Mouse (Mus musculus) hindbrain, postnatal 0 days (tissue): Measurements from ENCODE around the gene Noxo1. TPM values are rescaled to one million over a fixed set of nuclear protein-coding genes. Genes with fewer than 3 reads are reported as not detected.

ENCODE experiments used
- ATAC-seq: fragments of 200-750 bp; cut with Nextera tagmentation; 2 replicates; pipeline ENCODE4 v1.8.0; 2017; ENCODE audit warnings: mild to moderate bottlenecking, moderate TSS enrichment, moderate library complexity
- DNase-seq: peaks from one replicate; pipeline ENCODE4 v3.0.0-alpha.2; 2015; ENCODE audit warnings: low spot score
- H3K27ac ChIP-seq: fragments of 300-500 bp; sonication (generic); 2 replicates; pipeline ENCODE4 v1.5.1; 2014; ENCODE audit warnings: mild to moderate bottlenecking
- H3K27me3 ChIP-seq: fragments of 300-500 bp; sonication (generic); 2 replicates; pipeline ENCODE4 v1.6.1; 2014; ENCODE audit warnings: low read length, mixed read lengths; ENCODE audit not compliant: insufficient read depth
- H3K36me3 ChIP-seq: fragments of 300-500 bp; sonication (generic); 2 replicates; pipeline ENCODE4 v1.6.1; 2014; ENCODE audit warnings: low read length, mixed read lengths; ENCODE audit not compliant: insufficient read depth
- H3K4me1 ChIP-seq: fragments of 300-500 bp; sonication (generic); 2 replicates; pipeline ENCODE4 v1.6.1; 2014; ENCODE audit warnings: antibody characterized with exemption, low read length, mixed read lengths; ENCODE audit not compliant: insufficient read depth
- H3K4me2 ChIP-seq: fragments of 300-500 bp; sonication (generic); 2 replicates; pipeline ENCODE4 v1.6.1; 2014; ENCODE audit warnings: low read depth, mild to moderate bottlenecking, low read length, moderate library complexity, mixed read lengths
- H3K4me3 ChIP-seq: fragments of 300-500 bp; sonication (generic); 2 replicates; pipeline ENCODE4 v1.5.1; 2014; ENCODE audit warnings: low read length
- H3K9ac ChIP-seq: fragments of 300-500 bp; sonication (generic); replicated peaks from 2 replicates; pipeline ENCODE4 v1.6.1; 2014; ENCODE audit warnings: mild to moderate bottlenecking, low read length, moderate library complexity, mixed read lengths
- H3K9me3 ChIP-seq: fragments of 300-500 bp; sonication (generic); 2 replicates; pipeline ENCODE4 v1.6.1; 2016; ENCODE audit warnings: low read length, mixed read lengths
- CTCF ChIP-seq: IDR thresholded peaks from 2 replicates; pipeline ENCODE4 v1.5.1; 2016; ENCODE audit warnings: antibody characterized with exemption, control low read depth, low read depth
- WGBS: fragments of 180-500 bp; shearing (Covaris S2); extraction: QIAGEN DNeasy Blood & Tissue Kit; methylation state at CpG from one replicate; pipeline ENCODE4 v1.1.7; 2014; 5-methylcytosine and 5-hydroxymethylcytosine counted together
- polyA plus RNA-seq: library from polyadenylated mRNA; unstranded; fragments of >200 nt; fragmentation: Nextera tagmentation; extraction: Ambion mirVana; gene quantifications from 2 replicates; pipeline ENCODE4 v1.2.1, GENCODE M21; 2015
- total RNA-seq: library from RNA; depleted of rRNA; stranded (reverse); fragments of >200 nt; gene quantifications from 2 replicates; pipeline ENCODE4 v1.2.3, GENCODE M21; 2014

Noxo1 gene
- total and polyA plus RNA-seq, 2 experiments from 2014 or later, result 1.4 to 6.1 TPM

- Histone ChIP-seq H3K27ac (peak overlapping the region; percentile 86), H3K4me1 (peaks cover 7% of the 10 kb centered on the region; the same call in 1 of the 2 replicates), H3K27me3 (no peaks in the 10 kb centered on the region), H3K9ac (peak overlapping the region; percentile 83), H3K36me3 (peaks cover 12% of the 10 kb centered on the region), H3K4me3 (peak overlapping the region; percentile 82), H3K9me3 (no peaks in the 10 kb centered on the region), H3K4me2 (peak overlapping the region; percentile 83)
- DNase-seq (no peak), ATAC-seq (no peak; the same call in 1 of the 2 replicates)
- no peak for TF ChIP-seq CTCF
- 1% methylated on average over 15 of the region's 15 CpGs for WGBS
Measured at GRCm38 (mm10) chr17:24723881-24724180, 27.8 kb downstream of the Noxo1 start.

GRCm38 (mm10) chr17:24724184-24724583, 28.1 kb downstream of the Noxo1 start, which contains the start of gene Ndufb10:
TSS of gene Ndufb10 (minus strand) at chr17:24724478.
- H3K9ac ChIP-seq, result peak within 1 kb of the TSS; percentile 83
- ATAC-seq, result peak; percentile 75
- H3K4me3 ChIP-seq, result peak within 1 kb of the TSS; percentile 82
- H3K4me1 ChIP-seq, result peaks cover 7% of the 10 kb centered on the region; the same call in 1 of the 2 replicates
- DNase-seq, result peak; percentile 98
- H3K27me3 ChIP-seq, result no peaks in the 10 kb centered on the region
- 0% methylated on average over 30 of the region's 30 CpGs for WGBS
- peaks cover 12% of the 10 kb centered on the region for H3K36me3 ChIP-seq
- H3K4me2 ChIP-seq, result peak within 1 kb of the TSS; percentile 83
- H3K9me3 ChIP-seq, result no peaks in the 10 kb centered on the region
- TF ChIP-seq CTCF, result peak; percentile 99
- H3K27ac ChIP-seq, result peak within 1 kb of the TSS; percentile 86

- Histone ChIP-seq H3K4me3 (no peak overlapping the region), H3K9ac (no peak overlapping the region), H3K4me2 (no peak overlapping the region), H3K27me3 (no peaks in the 10 kb centered on the region), H3K9me3 (no peaks in the 10 kb centered on the region), H3K27ac (no peak overlapping the region), H3K36me3 (peaks cover 12% of the 10 kb centered on the region), H3K4me1 (peaks cover 7% of the 10 kb centered on the region; the same call in 1 of the 2 replicates)
- 77% methylated on average over 3 of the region's 3 CpGs for WGBS
- DNase-seq (no peak), ATAC-seq (no peak)
- TF ChIP-seq CTCF, result no peak
Measured at GRCm38 (mm10) chr17:24725637-24726390, 29.8 kb downstream of the Noxo1 start.

- TF ChIP-seq CTCF, result no peak
Measured at GRCm38 (mm10) chr17:24727618-24728017, 31.6 kb downstream of the Noxo1 start, which contains the start of gene Rpl3l. TSS of gene Rpl3l (plus strand) at chr17:24727820.

GRCm38 (mm10) chr17:24728184-24728583, 32.1 kb downstream of the Noxo1 start:
- H3K27ac ChIP-seq, result no peak overlapping the region
- H3K4me3 ChIP-seq, result no peak overlapping the region
- no peak overlapping the region for H3K4me2 ChIP-seq
- H3K36me3 ChIP-seq, result no peaks in the 10 kb centered on the region
- H3K9ac ChIP-seq, result no peak overlapping the region
- DNase-seq (no peak), ATAC-seq (no peak)
- H3K9me3 ChIP-seq, result no peaks in the 10 kb centered on the region
- no peaks in the 10 kb centered on the region for H3K27me3 ChIP-seq
- no peak for TF ChIP-seq CTCF
- peaks cover 5% of the 10 kb centered on the region; the same call in 1 of the 2 replicates for H3K4me1 ChIP-seq
- 80% methylated on average over 17 of the region's 17 CpGs for WGBS

More at GRCm38 (mm10) chr17:24727618-24728017, 31.6 kb downstream of the Noxo1 start, which contains the start of gene Rpl3l:
- H3K4me1 ChIP-seq, result peaks cover 7% of the 10 kb centered on the region; the same call in 1 of the 2 replicates
- ATAC-seq, result no peak
- no peak within 1 kb of the TSS; the same call in 1 of the 2 replicates for H3K9ac ChIP-seq
- WGBS, result 78% methylated on average over 2 of the region's 2 CpGs
- no peak for DNase-seq
- H3K27ac ChIP-seq, result no peak within 1 kb of the TSS
- no peaks in the 10 kb centered on the region for H3K9me3 ChIP-seq
- no peak within 1 kb of the TSS for H3K4me3 ChIP-seq
- no peaks in the 10 kb centered on the region for H3K36me3 ChIP-seq
- no peaks in the 10 kb centered on the region for H3K27me3 ChIP-seq
- H3K4me2 ChIP-seq, result no peak within 1 kb of the TSS

GRCm38 (mm10) chr17:24729067-24729466, 33.0 kb downstream of the Noxo1 start:
- no peak overlapping the region for H3K27ac ChIP-seq
- H3K4me3 ChIP-seq, result no peak overlapping the region
- H3K9me3 ChIP-seq, result no peaks in the 10 kb centered on the region
- no peak for TF ChIP-seq CTCF
- ATAC-seq, result no peak
- 72% methylated on average over 6 of the region's 6 CpGs for whole genome bisulfite sequencing
- H3K36me3 ChIP-seq, result no peaks in the 10 kb centered on the region
- no peak overlapping the region for H3K4me2 ChIP-seq
- no peak for DNase-seq
- H3K9ac ChIP-seq, result no peak overlapping the region
- H3K4me1 ChIP-seq, result no peaks in the 10 kb centered on the region
- H3K27me3 ChIP-seq, result no peaks in the 10 kb centered on the region

GRCm38 (mm10) chr17:24730787-24731186, 34.8 kb downstream of the Noxo1 start:
- Histone ChIP-seq H3K4me2 (no peak overlapping the region), H3K27me3 (no peaks in the 10 kb centered on the region), H3K4me1 (no peaks in the 10 kb centered on the region), H3K27ac (no peak overlapping the region), H3K9ac (no peak overlapping the region), H3K9me3 (no peaks in the 10 kb centered on the region), H3K4me3 (no peak overlapping the region), H3K36me3 (no peaks in the 10 kb centered on the region)
- WGBS, result 79% methylated on average over 14 of the region's 14 CpGs
- no peak for TF ChIP-seq CTCF
- DNase-seq (no peak), ATAC-seq (no peak)
